Mouse (Mus musculus) MEL (cell line): ENCODE measurements around the gene Grb10. TPM values are rescaled to one million over a fixed set of nuclear protein-coding genes. Genes with fewer than 3 reads are reported as not detected.

Experiments
- DNase-seq: peaks from one replicate; pipeline ENCODE4 v3.0.0; 2011; ENCODE audit warnings: low read depth, low spot score
- H3K27ac ChIP-seq: 2 replicates; pipeline ENCODE4 v1.5.1; 2012; ENCODE audit warnings: low read depth, mild to moderate bottlenecking, control low read depth, low read length, moderate library complexity; ENCODE audit not compliant: control insufficient read depth
- H3K27me3 ChIP-seq, 2 experiments: fragments of 150-350 bp in 1 of 2; sonication (generic) in 1 of 2; 2 replicates each; pipeline ENCODE4 v1.6.1; 2012; ENCODE audit warnings: low read length in 2 of 2, mild to moderate bottlenecking in 2 of 2, improper control_type of control experiment in 1 of 2, moderate library complexity in 1 of 2; ENCODE audit not compliant: insufficient read depth in 2 of 2, control insufficient read depth in 1 of 2
- H3K36me3 ChIP-seq, 2 experiments: 2 replicates each; pipeline ENCODE4 v1.6.1; 2012 to 2014; ENCODE audit warnings: low read length in 2 of 2, improper control_type of control experiment in 1 of 2, inconsistent platforms in 1 of 2, mild to moderate bottlenecking in 1 of 2; ENCODE audit not compliant: insufficient read depth in 2 of 2, control insufficient read depth in 1 of 2
- H3K4me1 ChIP-seq, 2 experiments: fragments of 150-350 bp in 1 of 2; sonication (generic) in 1 of 2; 2 replicates each; pipeline ENCODE4 v1.6.1; 2012; ENCODE audit warnings: low read length in 2 of 2, improper control_type of control experiment in 1 of 2, mild to moderate bottlenecking in 1 of 2; ENCODE audit not compliant: insufficient read depth in 2 of 2, control insufficient read depth in 1 of 2
- H3K4me3 ChIP-seq, 2 experiments: fragments of 150-350 bp in 1 of 2; sonication (generic) in 1 of 2; 2 replicates each; pipeline ENCODE4 v1.5.1; 2012; ENCODE audit warnings: low read depth in 2 of 2, low read length in 2 of 2, mild to moderate bottlenecking in 2 of 2, moderate library complexity in 2 of 2, control low read depth in 1 of 2, improper control_type of control experiment in 1 of 2; ENCODE audit not compliant: control insufficient read depth in 1 of 2, insufficient read depth in 1 of 2
- H3K79me2 ChIP-seq: 2 replicates; pipeline ENCODE4 v1.6.1; 2012; ENCODE audit warnings: mild to moderate bottlenecking, low read length, moderate library complexity; ENCODE audit not compliant: control insufficient read depth, poor library complexity, insufficient read depth
- H3K9ac ChIP-seq: 2 replicates; pipeline ENCODE4 v1.6.1; 2012; ENCODE audit warnings: low read depth, mild to moderate bottlenecking, control low read depth, low read length, moderate library complexity; ENCODE audit not compliant: control insufficient read depth, poor library complexity, severe bottlenecking
- H3K9me3 ChIP-seq: fragments of 150-350 bp; sonication (generic); replicated peaks from 2 replicates; pipeline ENCODE4 v1.6.1; 2012; ENCODE audit warnings: mild to moderate bottlenecking, low read length, improper control_type of control experiment, moderate library complexity; ENCODE audit not compliant: insufficient read depth
- BHLHE40 ChIP-seq: IDR thresholded peaks from 2 replicates; pipeline ENCODE4 v1.6.1; 2012; ENCODE audit warnings: low read depth, mild to moderate bottlenecking, inconsistent platforms, low read length, improper control_type of control experiment, borderline replicate concordance
- E2F4 ChIP-seq: IDR thresholded peaks from 2 replicates; pipeline ENCODE4 v1.6.1; 2011; ENCODE audit warnings: low read depth, low read length, improper control_type of control experiment, borderline replicate concordance
- ELF1 ChIP-seq: IDR thresholded peaks from 2 replicates; pipeline ENCODE4 v1.6.1; 2014; ENCODE audit warnings: low read depth, mild to moderate bottlenecking, inconsistent platforms, low read length, improper control_type of control experiment, moderate library complexity
- EP300 ChIP-seq, 2 experiments: IDR thresholded peaks; 2 replicates each; pipeline ENCODE4 v1.6.1; 2011; ENCODE audit warnings: improper control_type of control experiment in 2 of 2, low read length in 2 of 2, low read depth in 1 of 2, mild to moderate bottlenecking in 1 of 2
- GABPA ChIP-seq: IDR thresholded peaks from 2 replicates; pipeline ENCODE4 v1.6.1; 2012; ENCODE audit warnings: low read depth, mild to moderate bottlenecking, inconsistent platforms, low read length, improper control_type of control experiment, moderate library complexity
- JUND ChIP-seq: IDR thresholded peaks from 2 replicates; pipeline ENCODE4 v1.6.1; 2011; ENCODE audit warnings: low read depth, mild to moderate bottlenecking, improper control_type of control experiment, low read length
- KAT2A ChIP-seq: conservative IDR thresholded peaks from 2 replicates; pipeline ENCODE4 v1.6.1; 2012; ENCODE audit warnings: low read depth, low read length, improper control_type of control experiment, inconsistent platforms
- MAFK ChIP-seq: IDR thresholded peaks from 2 replicates; pipeline ENCODE4 v1.6.1; 2011; ENCODE audit warnings: low read depth, mild to moderate bottlenecking, low read length, improper control_type of control experiment, borderline replicate concordance
- MAZ ChIP-seq: IDR thresholded peaks from 2 replicates; pipeline ENCODE4 v1.6.1; 2012; ENCODE audit warnings: low read depth, mild to moderate bottlenecking, inconsistent platforms, low read length, improper control_type of control experiment
- MEF2A ChIP-seq: IDR thresholded peaks from 2 replicates; pipeline ENCODE4 v1.6.1; 2014; ENCODE audit warnings: low read depth, mild to moderate bottlenecking, inconsistent platforms, low read length, improper control_type of control experiment; ENCODE audit not compliant: poor library complexity, insufficient replicate concordance, severe bottlenecking; ENCODE audit errors: extremely low read depth
- MYB ChIP-seq: IDR thresholded peaks from 2 replicates; pipeline ENCODE4 v1.6.1; 2011; ENCODE audit warnings: mild to moderate bottlenecking, low read depth, low read length, improper control_type of control experiment
- MYC ChIP-seq: IDR thresholded peaks from 2 replicates; pipeline ENCODE4 v1.6.1; 2011; ENCODE audit warnings: low read depth, mild to moderate bottlenecking, low read length, improper control_type of control experiment, moderate library complexity
- POLR2A ChIP-seq, 2 experiments: IDR thresholded peaks; 2 replicates each; pipeline ENCODE4 v1.6.1; 2011 to 2012; ENCODE audit warnings: low read length in 2 of 2, mild to moderate bottlenecking in 2 of 2, control low read depth in 1 of 2, improper control_type of control experiment in 1 of 2, low read depth in 1 of 2, moderate library complexity in 1 of 2; ENCODE audit not compliant: control insufficient read depth in 1 of 2, insufficient read depth in 1 of 2, poor library complexity in 1 of 2
- RCOR1 ChIP-seq: IDR thresholded peaks from 2 replicates; pipeline ENCODE4 v1.6.1; 2012; ENCODE audit warnings: low read depth, mild to moderate bottlenecking, inconsistent platforms, low read length, improper control_type of control experiment
- TBP ChIP-seq: IDR thresholded peaks from 2 replicates; pipeline ENCODE4 v1.8.0; 2011; ENCODE audit warnings: low read depth, low read length, improper control_type of control experiment
- USF2 ChIP-seq, 2 experiments: IDR thresholded peaks; 2 replicates each; pipeline ENCODE4 v1.6.1; 2011 to 2012; ENCODE audit warnings: improper control_type of control experiment in 2 of 2, low read length in 2 of 2, borderline replicate concordance in 1 of 2, inconsistent platforms in 1 of 2, low read depth in 1 of 2, mild to moderate bottlenecking in 1 of 2; ENCODE audit not compliant: insufficient read depth in 1 of 2
- ZC3H11A ChIP-seq: IDR thresholded peaks from 2 replicates; pipeline ENCODE4 v1.6.1; 2012; ENCODE audit warnings: low read depth, mild to moderate bottlenecking, inconsistent platforms, low read length, improper control_type of control experiment
- ZKSCAN1 ChIP-seq: IDR thresholded peaks from 2 replicates; pipeline ENCODE4 v1.6.1; 2012; ENCODE audit warnings: low read depth, mild to moderate bottlenecking, inconsistent platforms, low read length, improper control_type of control experiment, moderate library complexity
- ZMIZ1 ChIP-seq: IDR thresholded peaks from 2 replicates; pipeline ENCODE4 v1.6.1; 2012; ENCODE audit warnings: low read depth, mild to moderate bottlenecking, inconsistent platforms, low read length, improper control_type of control experiment, moderate library complexity
- ZNF384 ChIP-seq: IDR thresholded peaks from 2 replicates; pipeline ENCODE4 v1.6.1; 2012; ENCODE audit warnings: low read depth, mild to moderate bottlenecking, inconsistent platforms, low read length, improper control_type of control experiment
- polyA plus RNA-seq, 2 experiments: library from polyadenylated mRNA; stranded (reverse) in 1 of 2; unstranded in 1 of 2; fragments of >175 nt in 1 of 2; fragments of >200 nt in 1 of 2; gene quantifications; 2 replicates each; pipeline versions ENCODE4 v1.2.1 to v1.2.4; 2012; ENCODE audit warnings: low replicate concordance in 2 of 2, low read depth in 1 of 2; ENCODE audit not compliant: insufficient read length in 2 of 2, insufficient read depth in 1 of 2, missing spikeins in 1 of 2
- total RNA-seq: library from RNA; depleted of rRNA; stranded (reverse); fragments of 300-350 nt; gene quantifications from 2 replicates; pipeline ENCODE4 v1.2.3, GENCODE M21; 2012; rRNA removed

The Grb10 gene
- total and polyA plus RNA-seq, 3 experiments: not detected

GRCm38 (mm10) chr11:11881783-11882155 is 156.7 kb downstream of the Grb10 start:
- Histone ChIP-seq H3K27ac (no peak overlapping the region), H3K79me2 (no peaks in the 10 kb centered on the region), H3K9me3 (no peaks in the 10 kb centered on the region), H3K27me3 (peaks cover 0 to 4% of the 10 kb centered on the region in 2 experiments; a peak in 3 of 4 replicates), H3K4me3 (no peak overlapping the region), H3K36me3 (peaks cover 0 to 34% of the 10 kb centered on the region in 2 experiments; a peak in 2 of 4 replicates), H3K4me1 (peaks cover 11 to 33% of the 10 kb centered on the region in 2 experiments), H3K9ac (no peak overlapping the region)
- TF ChIP-seq ZMIZ1: no peak
- TF ChIP-seq ELF1: no peak
- TF ChIP-seq MEF2A: no peak
- TF ChIP-seq E2F4: no peak
- no peak for TF ChIP-seq ZNF384
- TF ChIP-seq GABPA: no peak
- no peak for TF ChIP-seq POLR2A (IDR thresholded peaks at IDR 0.05; ENCODE audit: control insufficient read depth in 1 of 2, insufficient read depth in 1 of 2, low read depth in 1 of 2, low read length in 2 of 2, poor library complexity in 1 of 2)
- TF ChIP-seq MAFK: no peak
- no peak for TF ChIP-seq ZKSCAN1
- TF ChIP-seq MAZ: no peak
- TF ChIP-seq MYB: no peak
- no peak for TF ChIP-seq RCOR1
- TF ChIP-seq TBP: no peak
- no peak for TF ChIP-seq MYC
- no peak for TF ChIP-seq ZC3H11A
- no peak for TF ChIP-seq JUND
- TF ChIP-seq EP300 (IDR thresholded peaks at IDR 0.05; ENCODE audit: low read depth in 1 of 2, low read length in 2 of 2): no peak
- TF ChIP-seq BHLHE40: no peak
- TF ChIP-seq USF2 (IDR thresholded peaks at IDR 0.05; ENCODE audit: borderline replicate concordance in 1 of 2, insufficient read depth in 1 of 2, low read depth in 1 of 2, low read length in 2 of 2): no peak
- TF ChIP-seq KAT2A: no peak
- DNase-seq: no peak

- TF ChIP-seq MAFK (no peak), MYC (no peak)
- Histone ChIP-seq H3K79me2 (no peaks in the 10 kb centered on the region), H3K4me1 (peaks cover 13 to 30% of the 10 kb centered on the region in 2 experiments)
These were observed 157.3 kb downstream of the Grb10 start for GRCm38 (mm10) chr11:11881026-11881782.

More at GRCm38 (mm10) chr11:11881026-11881782, 157.3 kb downstream of the Grb10 start:
- H3K27ac ChIP-seq: no peak overlapping the region
- no peak for DNase-seq
- peaks cover 0 to 4% of the 10 kb centered on the region in 2 experiments; a peak in 3 of 4 replicates for H3K27me3 ChIP-seq
- H3K9ac ChIP-seq: no peak overlapping the region
- H3K9me3 ChIP-seq: no peaks in the 10 kb centered on the region
- H3K4me3 ChIP-seq: no peak overlapping the region
- H3K36me3 ChIP-seq: peaks cover 0 to 35% of the 10 kb centered on the region in 2 experiments; a peak in 2 of 4 replicates

Other genes starting within 250 kb of the Grb10 start
- gene Fignl1, start 229.7 kb downstream of the Grb10 start, total RNA-seq: 57.8 and 59.9 TPM in 2 replicates
- gene Fignl1, start 229.7 kb downstream of the Grb10 start, polyA plus RNA-seq: 10 to 100 TPM; 34.2 to 51.2 TPM
- gene Ddc, start 140.5 kb downstream of the Grb10 start, total RNA-seq: 0.08 TPM in 1 of 2 replicates, not detected in the other
- under 1 TPM in 1 of 2 experiments, not detected in 1; 0.07 TPM for gene Ddc, start 140.5 kb downstream of the Grb10 start, polyA plus RNA-seq